Mouse (Mus musculus) MEL (cell line): ENCODE data around the gene Atxn7l1. TPM values are rescaled to one million over a fixed set of nuclear protein-coding genes. Genes with fewer than 3 reads are reported as not detected.

Experiments used
- DNase-seq: peaks from one replicate; pipeline ENCODE4 v3.0.0; 2011; ENCODE audit warnings: low read depth, low spot score
- H3K27ac ChIP-seq: 2 replicates; pipeline ENCODE4 v1.5.1; 2012; ENCODE audit warnings: low read depth, mild to moderate bottlenecking, control low read depth, low read length, moderate library complexity; ENCODE audit not compliant: control insufficient read depth
- H3K27me3 ChIP-seq, 2 experiments: fragments of 150-350 bp in 1 of 2; sonication (generic) in 1 of 2; 2 replicates each; pipeline ENCODE4 v1.6.1; 2012; ENCODE audit warnings: low read length in 2 of 2, mild to moderate bottlenecking in 2 of 2, improper control_type of control experiment in 1 of 2, moderate library complexity in 1 of 2; ENCODE audit not compliant: insufficient read depth in 2 of 2, control insufficient read depth in 1 of 2
- H3K36me3 ChIP-seq, 2 experiments: 2 replicates each; pipeline ENCODE4 v1.6.1; 2012 to 2014; ENCODE audit warnings: low read length in 2 of 2, improper control_type of control experiment in 1 of 2, inconsistent platforms in 1 of 2, mild to moderate bottlenecking in 1 of 2; ENCODE audit not compliant: insufficient read depth in 2 of 2, control insufficient read depth in 1 of 2
- H3K4me1 ChIP-seq, 2 experiments: fragments of 150-350 bp in 1 of 2; sonication (generic) in 1 of 2; 2 replicates each; pipeline ENCODE4 v1.6.1; 2012; ENCODE audit warnings: low read length in 2 of 2, improper control_type of control experiment in 1 of 2, mild to moderate bottlenecking in 1 of 2; ENCODE audit not compliant: insufficient read depth in 2 of 2, control insufficient read depth in 1 of 2
- H3K4me3 ChIP-seq, 2 experiments: fragments of 150-350 bp in 1 of 2; sonication (generic) in 1 of 2; 2 replicates each; pipeline ENCODE4 v1.5.1; 2012; ENCODE audit warnings: low read depth in 2 of 2, low read length in 2 of 2, mild to moderate bottlenecking in 2 of 2, moderate library complexity in 2 of 2, control low read depth in 1 of 2, improper control_type of control experiment in 1 of 2; ENCODE audit not compliant: control insufficient read depth in 1 of 2, insufficient read depth in 1 of 2
- H3K79me2 ChIP-seq: 2 replicates; pipeline ENCODE4 v1.6.1; 2012; ENCODE audit warnings: mild to moderate bottlenecking, low read length, moderate library complexity; ENCODE audit not compliant: control insufficient read depth, poor library complexity, insufficient read depth
- H3K9ac ChIP-seq: 2 replicates; pipeline ENCODE4 v1.6.1; 2012; ENCODE audit warnings: low read depth, mild to moderate bottlenecking, control low read depth, low read length, moderate library complexity; ENCODE audit not compliant: control insufficient read depth, poor library complexity, severe bottlenecking
- H3K9me3 ChIP-seq: fragments of 150-350 bp; sonication (generic); replicated peaks from 2 replicates; pipeline ENCODE4 v1.6.1; 2012; ENCODE audit warnings: mild to moderate bottlenecking, low read length, improper control_type of control experiment, moderate library complexity; ENCODE audit not compliant: insufficient read depth
- CHD1 ChIP-seq: IDR thresholded peaks from 2 replicates; pipeline ENCODE4 v1.6.1; 2012; ENCODE audit warnings: low read depth, mild to moderate bottlenecking, inconsistent platforms, low read length, improper control_type of control experiment
- CTCF ChIP-seq, 3 experiments: IDR thresholded peaks in 2 of 3; conservative IDR thresholded peaks in 1 of 3; 2 replicates each; pipeline ENCODE4 v1.5.1; 2011 to 2012; ENCODE audit warnings: low read length in 3 of 3, low read depth in 2 of 3, mild to moderate bottlenecking in 2 of 3, improper control_type of control experiment in 1 of 3, inconsistent platforms in 1 of 3, mixed read lengths in 1 of 3, moderate library complexity in 1 of 3; ENCODE audit not compliant: control insufficient read depth in 1 of 3, insufficient read depth in 1 of 3, poor library complexity in 1 of 3, severe bottlenecking in 1 of 3
- ELF1 ChIP-seq: IDR thresholded peaks from 2 replicates; pipeline ENCODE4 v1.6.1; 2014; ENCODE audit warnings: low read depth, mild to moderate bottlenecking, inconsistent platforms, low read length, improper control_type of control experiment, moderate library complexity
- GATA1 ChIP-seq: IDR thresholded peaks from 2 replicates; pipeline ENCODE4 v1.6.1; 2011; ENCODE audit warnings: low read depth, low read length, improper control_type of control experiment
- MAFK ChIP-seq: IDR thresholded peaks from 2 replicates; pipeline ENCODE4 v1.6.1; 2011; ENCODE audit warnings: low read depth, mild to moderate bottlenecking, low read length, improper control_type of control experiment, borderline replicate concordance
- MAX ChIP-seq: IDR thresholded peaks from 2 replicates; pipeline ENCODE4 v1.6.1; 2011; ENCODE audit warnings: low read length, improper control_type of control experiment
- MYC ChIP-seq: IDR thresholded peaks from 2 replicates; pipeline ENCODE4 v1.6.1; 2011; ENCODE audit warnings: low read depth, mild to moderate bottlenecking, low read length, improper control_type of control experiment, moderate library complexity
- POLR2A ChIP-seq, 2 experiments: IDR thresholded peaks; 2 replicates each; pipeline ENCODE4 v1.6.1; 2011 to 2012; ENCODE audit warnings: low read length in 2 of 2, mild to moderate bottlenecking in 2 of 2, control low read depth in 1 of 2, improper control_type of control experiment in 1 of 2, low read depth in 1 of 2, moderate library complexity in 1 of 2; ENCODE audit not compliant: control insufficient read depth in 1 of 2, insufficient read depth in 1 of 2, poor library complexity in 1 of 2
- POLR2AphosphoS2 ChIP-seq: IDR thresholded peaks from 2 replicates; pipeline ENCODE4 v1.6.1; 2011; ENCODE audit warnings: low read length, improper control_type of control experiment
- RAD21 ChIP-seq: IDR thresholded peaks from 2 replicates; pipeline ENCODE4 v1.6.1; 2011; ENCODE audit warnings: mild to moderate bottlenecking, low read depth, low read length, improper control_type of control experiment
- SMC3 ChIP-seq: IDR thresholded peaks from 2 replicates; pipeline ENCODE4 v1.6.1; 2011; ENCODE audit warnings: low read depth, low read length, improper control_type of control experiment
- TAL1 ChIP-seq: IDR thresholded peaks from 2 replicates; pipeline ENCODE4 v1.6.1; 2012; ENCODE audit warnings: mild to moderate bottlenecking, inconsistent platforms, low read length, moderate library complexity, mixed read lengths
- TCF12 ChIP-seq: IDR thresholded peaks from 2 replicates; pipeline ENCODE4 v1.6.1; 2014; ENCODE audit warnings: low read depth, mild to moderate bottlenecking, inconsistent platforms, low read length, improper control_type of control experiment, moderate library complexity
- ZC3H11A ChIP-seq: IDR thresholded peaks from 2 replicates; pipeline ENCODE4 v1.6.1; 2012; ENCODE audit warnings: low read depth, mild to moderate bottlenecking, inconsistent platforms, low read length, improper control_type of control experiment
- ZKSCAN1 ChIP-seq: IDR thresholded peaks from 2 replicates; pipeline ENCODE4 v1.6.1; 2012; ENCODE audit warnings: low read depth, mild to moderate bottlenecking, inconsistent platforms, low read length, improper control_type of control experiment, moderate library complexity
- polyA plus RNA-seq, 2 experiments: library from polyadenylated mRNA; stranded (reverse) in 1 of 2; unstranded in 1 of 2; fragments of >175 nt in 1 of 2; fragments of >200 nt in 1 of 2; gene quantifications; 2 replicates each; pipeline versions ENCODE4 v1.2.1 to v1.2.4; 2012; ENCODE audit warnings: low replicate concordance in 2 of 2, low read depth in 1 of 2; ENCODE audit not compliant: insufficient read length in 2 of 2, insufficient read depth in 1 of 2, missing spikeins in 1 of 2
- total RNA-seq: library from RNA; depleted of rRNA; stranded (reverse); fragments of 300-350 nt; gene quantifications from 2 replicates; pipeline ENCODE4 v1.2.3, GENCODE M21; 2012

The Atxn7l1 gene
- total and polyA plus RNA-seq, 3 experiments: 11.6 to 50.3 TPM; not detected in 1

GRCm38 (mm10) chr12:33277427-33277826 lies 129.9 kb downstream of the Atxn7l1 start (continued):
- TF ChIP-seq GATA1: no peak
- no peak for TF ChIP-seq TAL1

- H3K4me3 ChIP-seq: no peak overlapping the region
- TF ChIP-seq POLR2AphosphoS2 (no peak), POLR2A (IDR thresholded peaks at IDR 0.05; ENCODE audit: control insufficient read depth in 1 of 2, insufficient read depth in 1 of 2, low read depth in 1 of 2, low read length in 2 of 2, poor library complexity in 1 of 2) (no peak), ZKSCAN1 (no peak), MAX (no peak), CHD1 (no peak), ELF1 (no peak)
- TF ChIP-seq, all 39 proteins: peak for 0
- Histone ChIP-seq H3K79me2 (no peaks in the 10 kb centered on the region), H3K9ac (no peak overlapping the region), H3K27ac (no peak overlapping the region), H3K4me1 (no peaks in the 10 kb centered on the region), H3K27me3 (no peaks in the 10 kb centered on the region), H3K9me3 (no peaks in the 10 kb centered on the region), H3K36me3 (no peaks in the 10 kb centered on the region)
- DNase-seq: no peak
These were observed 131.7 kb downstream of the Atxn7l1 start for GRCm38 (mm10) chr12:33279159-33279558.

- H3K27ac ChIP-seq: no peak overlapping the region
- TF ChIP-seq SMC3 (peak; percentile 96), TCF12 (no peak), ZC3H11A (peak; percentile 88), CTCF (IDR thresholded peaks at IDR 0.05 in 2 of 3, conservative IDR thresholded peaks at IDR 0.05 in 1 of 3; ENCODE audit: control insufficient read depth in 1 of 3, insufficient read depth in 1 of 3, low read depth in 2 of 3, low read length in 3 of 3, poor library complexity in 1 of 3, severe bottlenecking in 1 of 3) (peak; percentile 84 to 98 (median 95)), RAD21 (peak; percentile 87), MYC (0 out of 2 replicates have a peak, but pooled peaks have one; percentile 47)
- H3K9me3 ChIP-seq: no peaks in the 10 kb centered on the region
- no peaks in the 10 kb centered on the region for H3K79me2 ChIP-seq
- no peak overlapping the region for H3K4me3 ChIP-seq
- H3K27me3 ChIP-seq: no peaks in the 10 kb centered on the region
- no peaks in the 10 kb centered on the region; a peak in 2 of 4 replicates for H3K4me1 ChIP-seq
- H3K9ac ChIP-seq: no peak overlapping the region
- peak; percentile 77 for DNase-seq
- no peaks in the 10 kb centered on the region for H3K36me3 ChIP-seq
These were observed 133.3 kb downstream of the Atxn7l1 start for GRCm38 (mm10) chr12:33280805-33281204.

GRCm38 (mm10) chr12:33284344-33284936 lies 136.9 kb downstream of the Atxn7l1 start:
- Histone ChIP-seq H3K36me3 (no peaks in the 10 kb centered on the region), H3K27me3 (no peaks in the 10 kb centered on the region), H3K79me2 (no peaks in the 10 kb centered on the region), H3K9ac (no peak overlapping the region), H3K4me1 (no peaks in the 10 kb centered on the region; a peak in 2 of 4 replicates), H3K9me3 (no peaks in the 10 kb centered on the region), H3K4me3 (no peak overlapping the region), H3K27ac (no peak overlapping the region)
- DNase-seq: no peak
- no peak for TF ChIP-seq MAFK
